Mouse (Mus musculus): ENCODE data around the gene Magea10. TPM values are rescaled to one million over a fixed set of nuclear protein-coding genes. Genes with fewer than 3 reads are reported as not detected.

The Magea10 gene
- polyA plus RNA-seq (2015; fragmentation: Nextera tagmentation; extraction: Ambion mirVana): not detected in 2 replicates

DNA sequence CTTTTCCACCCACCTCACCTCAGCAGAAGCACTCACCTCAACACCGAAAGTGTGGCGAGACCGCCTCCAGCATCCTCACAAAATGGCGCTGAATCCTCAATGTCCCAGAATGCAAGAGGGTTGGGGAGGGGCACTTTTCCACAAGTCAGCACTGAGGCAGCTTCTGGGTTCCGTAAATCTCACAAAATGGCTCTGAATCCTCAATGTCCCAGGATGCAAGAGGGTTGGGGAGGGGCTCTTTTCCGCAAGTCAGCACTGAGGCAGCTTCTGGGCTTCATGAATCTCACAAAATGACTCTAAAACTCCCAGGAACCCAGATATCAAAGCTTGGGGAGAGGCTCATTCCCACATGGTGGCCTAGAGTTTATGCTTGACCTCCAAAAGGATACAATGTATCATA is at the start of gene Magea10:
Magea10 (minus strand) TSS at position 101 of the 400 bp plus-strand sequence.
- Histone ChIP-seq H3K9ac (no peak within 1 kb of the TSS), H3K27ac (no peak within 1 kb of the TSS), H3K27me3 (replicated peaks) (no peaks in the 10 kb centered on the region), H3K9me3 (no peaks in the 10 kb centered on the region), H3K4me2 (no peak within 1 kb of the TSS), H3K4me3 (replicated peaks) (no peak within 1 kb of the TSS), H3K36me3 (no peaks in the 10 kb centered on the region), H3K4me1 (no peaks in the 10 kb centered on the region)
- no peak for ATAC-seq (ENCODE audit: insufficient read depth, low FRiP score, low read depth)
- WGBS: 89% methylated on average over 6 of the region's 6 CpGs

DNA sequence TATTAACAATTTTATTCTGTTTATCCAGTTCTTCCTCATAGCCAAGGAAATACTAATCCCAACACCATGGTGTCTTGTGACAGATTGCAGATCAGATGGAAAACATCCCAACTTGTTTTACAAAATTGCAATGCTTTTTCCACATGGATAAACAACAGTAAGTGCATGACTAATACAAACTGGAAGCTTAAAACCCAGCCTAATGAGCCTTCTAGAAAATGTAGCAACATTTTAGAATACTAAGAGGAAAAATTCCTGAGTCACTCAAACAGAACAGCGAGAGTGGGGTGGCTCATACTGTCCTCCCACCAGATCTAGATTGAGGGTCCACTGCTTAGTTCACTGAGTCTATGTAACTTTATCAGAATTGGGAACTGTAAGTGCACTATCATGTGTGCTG is 4.7 kb downstream of the Magea10 start:
- H3K9ac ChIP-seq: no peak overlapping the region
- H3K27me3 ChIP-seq (replicated peaks): no peaks in the 10 kb centered on the region
- no peak overlapping the region for H3K4me2 ChIP-seq
- H3K4me1 ChIP-seq: no peaks in the 10 kb centered on the region
- H3K27ac ChIP-seq: no peak overlapping the region
- no peak overlapping the region for H3K4me3 ChIP-seq (replicated peaks)
- 65% methylated on average over 1 of the region's 1 CpGs for WGBS
- H3K9me3 ChIP-seq: no peaks in the 10 kb centered on the region
- ATAC-seq (ENCODE audit: insufficient read depth, low FRiP score, low read depth): no peak
- H3K36me3 ChIP-seq: no peaks in the 10 kb centered on the region

Other genes starting within 250 kb of the Magea10 start
- gene Magea4, start 164.8 kb downstream of the Magea10 start, polyA plus RNA-seq (2015; fragmentation: Nextera tagmentation; extraction: Ambion mirVana): not detected in 2 replicates
- gene Gabre, start 112.1 kb downstream of the Magea10 start, polyA plus RNA-seq (2015; fragmentation: Nextera tagmentation; extraction: Ambion mirVana): 2.5 TPM in 2 replicates